Mouse (Mus musculus): ENCODE data around the gene Borcs7. TPM values are rescaled to one million over a fixed set of nuclear protein-coding genes. Genes with fewer than 3 reads are reported as not detected.
A peak's percentile ranks its signal among the peaks of the same experiment; 100 is the strongest.

Borcs7 gene
- polyA plus RNA-seq, 1 experiment, result 6.2 TPM

DNA sequence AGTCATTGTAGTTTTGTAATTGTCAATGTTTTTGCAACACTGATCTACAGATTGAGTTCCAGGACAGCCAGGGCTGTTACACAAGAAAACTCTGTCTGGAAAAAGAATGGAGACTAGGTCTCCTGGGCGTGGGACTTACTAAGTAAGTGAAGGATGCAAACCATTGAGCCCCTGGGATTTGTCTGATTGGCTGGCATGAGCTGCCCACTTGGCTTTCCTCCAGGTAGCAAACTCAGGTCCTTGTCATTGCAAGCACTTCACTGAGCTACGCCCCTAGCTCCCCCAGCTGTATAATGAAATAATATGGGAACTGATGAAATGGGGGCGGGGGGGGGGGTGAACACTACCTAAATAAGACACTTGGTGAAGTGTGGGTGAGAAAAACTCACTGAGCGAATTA lies 3.4 kb downstream of the Borcs7 start:
- H3K27ac ChIP-seq (ENCODE audit: control insufficient read depth, insufficient read depth, low read depth, low read length, poor library complexity), result no peak overlapping the region
- TF ChIP-seq POLR2A (IDR thresholded peaks at IDR 0.05; ENCODE audit: borderline replicate concordance, control insufficient read depth, low read depth, low read length) (no peak), CTCF (IDR thresholded peaks at IDR 0.05; ENCODE audit: control insufficient read depth, insufficient read depth, low read length) (no peak)
- peaks cover 6% of the 10 kb centered on the region for H3K4me1 ChIP-seq (ENCODE audit: control insufficient read depth, insufficient read depth, low read length)
- 78% methylated on average over 4 of the region's 4 CpGs for whole genome bisulfite sequencing
- no peak overlapping the region for H3K4me3 ChIP-seq (replicated peaks; ENCODE audit: control insufficient read depth, low read depth, low read length)

GRCm38 (mm10) chr19:46696482-46696881 lies 6.8 kb downstream of the Borcs7 start:
- Histone ChIP-seq H3K4me3 (replicated peaks; ENCODE audit: control insufficient read depth, low read depth, low read length) (no peak overlapping the region), H3K4me1 (ENCODE audit: control insufficient read depth, insufficient read depth, low read length) (peaks cover 5% of the 10 kb centered on the region), H3K27ac (ENCODE audit: control insufficient read depth, insufficient read depth, low read depth, low read length, poor library complexity) (no peak overlapping the region)
- TF ChIP-seq CTCF (IDR thresholded peaks at IDR 0.05; ENCODE audit: control insufficient read depth, insufficient read depth, low read length) (no peak), POLR2A (IDR thresholded peaks at IDR 0.05; ENCODE audit: borderline replicate concordance, control insufficient read depth, low read depth, low read length) (no peak)
- 94% methylated on average over 8 of the region's 8 CpGs for WGBS

GRCm38 (mm10) chr19:46696943-46697342 lies 7.2 kb downstream of the Borcs7 start:
- Histone ChIP-seq H3K27ac (ENCODE audit: control insufficient read depth, insufficient read depth, low read depth, low read length, poor library complexity) (no peak overlapping the region), H3K4me1 (ENCODE audit: control insufficient read depth, insufficient read depth, low read length) (peaks cover 5% of the 10 kb centered on the region), H3K4me3 (replicated peaks; ENCODE audit: control insufficient read depth, low read depth, low read length) (no peak overlapping the region)
- TF ChIP-seq POLR2A (IDR thresholded peaks at IDR 0.05; ENCODE audit: borderline replicate concordance, control insufficient read depth, low read depth, low read length) (no peak), CTCF (IDR thresholded peaks at IDR 0.05; ENCODE audit: control insufficient read depth, insufficient read depth, low read length) (no peak)
- WGBS, result 90% methylated on average over 7 of the region's 7 CpGs

- no peak overlapping the region for H3K4me3 ChIP-seq (replicated peaks; ENCODE audit: control insufficient read depth, low read depth, low read length)
- TF ChIP-seq POLR2A (IDR thresholded peaks at IDR 0.05; ENCODE audit: borderline replicate concordance, control insufficient read depth, low read depth, low read length) (no peak), CTCF (IDR thresholded peaks at IDR 0.05; ENCODE audit: control insufficient read depth, insufficient read depth, low read length) (no peak)
- peak overlapping the region; percentile 52 for H3K27ac ChIP-seq (ENCODE audit: control insufficient read depth, insufficient read depth, low read depth, low read length, poor library complexity)
- peaks cover 5% of the 10 kb centered on the region for H3K4me1 ChIP-seq (ENCODE audit: control insufficient read depth, insufficient read depth, low read length)
- 43% methylated on average over 19 of the region's 19 CpGs for WGBS
Measured at GRCm38 (mm10) chr19:46697840-46698517, 8.3 kb downstream of the Borcs7 start.

- TF ChIP-seq CTCF (IDR thresholded peaks at IDR 0.05; ENCODE audit: control insufficient read depth, insufficient read depth, low read length), result no peak
- 0 out of 2 replicates have a peak, but pooled peaks have one; percentile 9 for TF ChIP-seq POLR2A (IDR thresholded peaks at IDR 0.05; ENCODE audit: borderline replicate concordance, control insufficient read depth, low read depth, low read length)
- 20% methylated on average over 10 of the region's 10 CpGs for WGBS
- H3K27ac ChIP-seq (ENCODE audit: control insufficient read depth, insufficient read depth, low read depth, low read length, poor library complexity), result peak overlapping the region; percentile 52
- no peak overlapping the region for H3K4me3 ChIP-seq (replicated peaks; ENCODE audit: control insufficient read depth, low read depth, low read length)
- H3K4me1 ChIP-seq (ENCODE audit: control insufficient read depth, insufficient read depth, low read length), result peaks cover 5% of the 10 kb centered on the region
Measured at GRCm38 (mm10) chr19:46699011-46699481, 9.3 kb downstream of the Borcs7 start.

DNA sequence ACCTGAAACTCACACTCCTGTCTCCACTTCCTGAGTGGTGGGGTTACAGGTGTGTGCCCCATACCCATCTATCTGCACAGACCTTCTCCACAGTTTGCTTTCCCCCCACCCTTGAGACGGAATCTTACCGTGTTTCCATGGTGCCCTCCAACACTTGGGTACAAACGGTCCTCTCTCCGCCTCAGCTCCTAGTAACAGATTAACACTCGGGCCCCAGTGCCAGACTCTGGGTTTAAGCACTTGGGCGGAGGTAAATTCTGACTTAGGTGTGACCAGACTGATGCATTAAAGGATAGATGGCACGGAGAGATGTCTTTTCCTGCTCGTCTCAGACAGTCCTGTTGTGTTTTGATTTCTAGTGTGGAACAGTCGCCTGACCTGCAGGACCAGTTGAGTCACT lies 11.4 kb downstream of the Borcs7 start:
- Histone ChIP-seq H3K4me1 (ENCODE audit: control insufficient read depth, insufficient read depth, low read length) (peaks cover 8% of the 10 kb centered on the region), H3K4me3 (replicated peaks; ENCODE audit: control insufficient read depth, low read depth, low read length) (no peak overlapping the region), H3K27ac (ENCODE audit: control insufficient read depth, insufficient read depth, low read depth, low read length, poor library complexity) (no peak overlapping the region)
- TF ChIP-seq CTCF (IDR thresholded peaks at IDR 0.05; ENCODE audit: control insufficient read depth, insufficient read depth, low read length) (no peak), POLR2A (IDR thresholded peaks at IDR 0.05; ENCODE audit: borderline replicate concordance, control insufficient read depth, low read depth, low read length) (no peak)
- WGBS, result 85% methylated on average over 9 of the region's 9 CpGs

- WGBS, result 7% methylated on average over 7 of the region's 7 CpGs
- Histone ChIP-seq H3K4me1 (ENCODE audit: control insufficient read depth, insufficient read depth, low read length) (peaks cover 4% of the 10 kb centered on the region; the same call in 1 of the 2 replicates), H3K4me3 (replicated peaks; ENCODE audit: control insufficient read depth, low read depth, low read length) (no peak overlapping the region), H3K27ac (ENCODE audit: control insufficient read depth, insufficient read depth, low read depth, low read length, poor library complexity) (no peak overlapping the region)
- no peak for TF ChIP-seq CTCF (IDR thresholded peaks at IDR 0.05; ENCODE audit: control insufficient read depth, insufficient read depth, low read length)
- TF ChIP-seq POLR2A (IDR thresholded peaks at IDR 0.05; ENCODE audit: borderline replicate concordance, control insufficient read depth, low read depth, low read length), result no peak
Measured at GRCm38 (mm10) chr19:46705779-46706495, 16.2 kb downstream of the Borcs7 start.

GRCm38 (mm10) chr19:46706540-46707295 lies 17.0 kb downstream of the Borcs7 start:
- 70% methylated on average over 9 of the region's 9 CpGs for WGBS
- H3K27ac ChIP-seq (ENCODE audit: control insufficient read depth, insufficient read depth, low read depth, low read length, poor library complexity), result no peak overlapping the region
- H3K4me3 ChIP-seq (replicated peaks; ENCODE audit: control insufficient read depth, low read depth, low read length), result no peak overlapping the region
- TF ChIP-seq POLR2A (IDR thresholded peaks at IDR 0.05; ENCODE audit: borderline replicate concordance, control insufficient read depth, low read depth, low read length), result no peak
- no peak for TF ChIP-seq CTCF (IDR thresholded peaks at IDR 0.05; ENCODE audit: control insufficient read depth, insufficient read depth, low read length)
- peaks cover 4% of the 10 kb centered on the region; the same call in 1 of the 2 replicates for H3K4me1 ChIP-seq (ENCODE audit: control insufficient read depth, insufficient read depth, low read length)
